Mouse (Mus musculus): ENCODE results near the gene Sbf2. TPM values are rescaled to one million over a fixed set of nuclear protein-coding genes. Genes with fewer than 3 reads are reported as not detected.

The Sbf2 gene
- total and polyA plus RNA-seq, 3 experiments = 1.3 to 4.4 TPM; not detected in 1

DNA sequence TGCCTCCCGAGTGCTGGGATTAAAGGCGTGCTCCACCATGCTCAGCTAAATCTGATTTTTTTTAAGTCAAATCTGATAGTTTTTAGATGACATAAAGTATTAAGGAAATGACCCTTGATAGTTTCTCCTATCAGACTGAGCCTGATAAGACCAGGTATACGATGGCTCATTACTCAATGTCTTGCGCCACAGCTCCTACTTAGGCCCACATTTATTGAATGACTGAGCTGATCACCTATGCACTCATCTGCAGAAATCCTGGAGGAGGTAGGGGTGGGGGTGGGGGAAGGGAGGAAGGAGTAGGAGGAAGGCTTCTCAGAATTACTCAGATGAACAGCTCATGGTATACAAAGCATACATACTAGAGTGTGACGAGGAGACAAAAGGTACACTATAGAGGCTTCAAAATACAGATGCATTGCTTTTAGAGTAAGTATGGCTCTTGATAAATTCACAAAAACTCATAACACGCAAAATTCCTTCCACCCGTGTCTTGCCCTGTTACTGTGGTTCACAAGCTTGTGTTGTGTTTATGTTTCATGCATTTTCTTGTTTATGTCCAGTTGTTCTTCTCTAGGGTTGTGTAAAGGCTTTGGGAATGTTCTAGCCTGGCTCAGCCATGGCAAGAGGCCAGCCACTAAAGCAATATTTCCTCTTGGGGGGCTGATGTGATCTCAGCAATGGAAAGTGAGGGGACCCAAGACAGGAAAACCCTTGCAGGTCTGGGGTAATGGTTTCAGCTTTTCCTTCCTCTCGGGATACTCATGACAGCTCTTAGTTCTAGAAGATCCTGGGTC lies 32.1 kb upstream of the Sbf2 start:
- Histone ChIP-seq H3K4me3 (ENCODE audit: control insufficient read depth in 1 of 2, insufficient read depth in 1 of 2, low read depth in 2 of 2, low read length in 2 of 2) (no peak overlapping the region), H3K27me3 (ENCODE audit: control insufficient read depth in 1 of 2, insufficient read depth in 2 of 2, low read length in 2 of 2) (no peaks in the 10 kb centered on the region), H3K4me1 (ENCODE audit: control insufficient read depth in 1 of 2, insufficient read depth in 2 of 2, low read length in 2 of 2) (no peaks in the 10 kb centered on the region), H3K36me3 (ENCODE audit: control insufficient read depth in 1 of 2, insufficient read depth in 2 of 2, low read length in 2 of 2) (no peaks in the 10 kb centered on the region), H3K9me3 (replicated peaks; ENCODE audit: insufficient read depth, low read length) (no peaks in the 10 kb centered on the region), H3K79me2 (ENCODE audit: control insufficient read depth, insufficient read depth, low read length, poor library complexity) (no peaks in the 10 kb centered on the region), H3K27ac (ENCODE audit: control insufficient read depth, low read depth, low read length) (no peak overlapping the region), H3K9ac (ENCODE audit: control insufficient read depth, low read depth, low read length, poor library complexity, severe bottlenecking) (no peak overlapping the region)
- TF ChIP-seq MAFK (IDR thresholded peaks at IDR 0.05; ENCODE audit: borderline replicate concordance, low read depth, low read length) = no peak
- TF ChIP-seq ZMIZ1 (IDR thresholded peaks at IDR 0.05; ENCODE audit: low read depth, low read length) = no peak
- no peak for TF ChIP-seq USF2 (IDR thresholded peaks at IDR 0.05; ENCODE audit: borderline replicate concordance in 1 of 2, insufficient read depth in 1 of 2, low read depth in 1 of 2, low read length in 2 of 2)
- TF ChIP-seq MEF2A (IDR thresholded peaks at IDR 0.05; ENCODE audit: extremely low read depth, insufficient replicate concordance, low read depth, low read length, poor library complexity, severe bottlenecking) = no peak
- TF ChIP-seq E2F4 (IDR thresholded peaks at IDR 0.05; ENCODE audit: borderline replicate concordance, low read depth, low read length) = no peak
- TF ChIP-seq MYB (IDR thresholded peaks at IDR 0.05; ENCODE audit: low read depth, low read length) = no peak
- no peak for TF ChIP-seq MXI1 (IDR thresholded peaks at IDR 0.05; ENCODE audit: low read depth, low read length)
- TF ChIP-seq ETS1 (IDR thresholded peaks at IDR 0.05; ENCODE audit: low read depth, low read length) = no peak
- no peak for TF ChIP-seq POLR2AphosphoS5 (IDR thresholded peaks at IDR 0.05; ENCODE audit: borderline replicate concordance, low read depth, low read length)
- DNase-seq (ENCODE audit: low read depth, low spot score) = no peak

- Histone ChIP-seq H3K9ac (ENCODE audit: control insufficient read depth, low read depth, low read length, poor library complexity, severe bottlenecking) (no peak overlapping the region), H3K9me3 (replicated peaks; ENCODE audit: insufficient read depth, low read length) (no peaks in the 10 kb centered on the region), H3K27ac (ENCODE audit: control insufficient read depth, low read depth, low read length) (no peak overlapping the region), H3K79me2 (ENCODE audit: control insufficient read depth, insufficient read depth, low read length, poor library complexity) (no peaks in the 10 kb centered on the region), H3K4me3 (ENCODE audit: control insufficient read depth in 1 of 2, insufficient read depth in 1 of 2, low read depth in 2 of 2, low read length in 2 of 2) (no peak overlapping the region), H3K4me1 (ENCODE audit: control insufficient read depth in 1 of 2, insufficient read depth in 2 of 2, low read length in 2 of 2) (no peaks in the 10 kb centered on the region), H3K27me3 (ENCODE audit: control insufficient read depth in 1 of 2, insufficient read depth in 2 of 2, low read length in 2 of 2) (no peaks in the 10 kb centered on the region), H3K36me3 (ENCODE audit: control insufficient read depth in 1 of 2, insufficient read depth in 2 of 2, low read length in 2 of 2) (no peaks in the 10 kb centered on the region)
- TF ChIP-seq USF1 (IDR thresholded peaks at IDR 0.05; ENCODE audit: low read depth, low read length) (no peak), GATA1 (IDR thresholded peaks at IDR 0.05; ENCODE audit: low read depth, low read length) (peak; percentile 52; the same call in 1 of the 2 replicates), ETS1 (IDR thresholded peaks at IDR 0.05; ENCODE audit: low read depth, low read length) (0 out of 2 replicates have a peak, but pooled peaks have one; percentile 27), BHLHE40 (IDR thresholded peaks at IDR 0.05; ENCODE audit: borderline replicate concordance, low read depth, low read length) (peak; percentile 75; the same call in 1 of the 2 replicates), HCFC1 (IDR thresholded peaks at IDR 0.05; ENCODE audit: low read depth, low read length) (no peak)
- no peak for DNase-seq (ENCODE audit: low read depth, low spot score)
Observed at GRCm38 (mm10) chr7:110645859-110646258, 31.1 kb upstream of the Sbf2 start.
